Mouse (Mus musculus): ENCODE results near the gene Tor1aip2.

DNA sequence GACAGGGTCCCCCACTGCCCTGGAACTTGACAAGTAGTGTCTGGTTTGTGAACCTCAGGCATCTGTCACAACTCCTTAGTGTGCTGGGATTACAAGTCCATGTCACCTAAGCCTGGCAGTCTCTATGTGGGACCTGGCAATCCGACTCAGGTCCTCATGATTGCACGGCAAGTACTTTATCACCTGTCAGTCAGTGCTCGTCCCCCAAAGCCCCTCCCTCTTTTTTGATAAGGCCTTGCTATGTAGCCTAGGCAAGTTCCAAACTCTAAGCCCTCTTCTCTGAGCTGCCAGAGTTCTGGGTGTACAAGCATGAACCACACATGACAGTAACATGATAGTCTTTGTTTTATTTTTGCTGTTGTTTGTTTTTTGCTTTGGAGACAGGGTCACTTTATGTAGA is 81.6 kb downstream of the Tor1aip2 start:
- TF ChIP-seq TAL1 (IDR thresholded peaks at IDR 0.05; ENCODE audit: low read length) (no peak), GATA1 (IDR thresholded peaks at IDR 0.05; ENCODE audit: low read length) (no peak)
